Mouse (Mus musculus) small intestine, adult 2 months (tissue): Measurements from ENCODE around the gene Map2k3. TPM values are rescaled to one million over a fixed set of nuclear protein-coding genes. Genes with fewer than 3 reads are reported as not detected.

Experiments
- H3K27ac ChIP-seq: fragments of 200-500 bp; 2 replicates; pipeline ENCODE4 v1.5.1; 2012; ENCODE audit warnings: low read depth, low read length, control low read depth, inconsistent platforms; ENCODE audit not compliant: insufficient read depth
- H3K27me3 ChIP-seq: fragments of 200-500 bp; 2 replicates; pipeline ENCODE4 v1.6.1; 2012; ENCODE audit warnings: mild to moderate bottlenecking, moderate library complexity, low read length, inconsistent platforms; ENCODE audit not compliant: control insufficient read depth, insufficient read depth
- H3K36me3 ChIP-seq: fragments of 200-500 bp; 2 replicates; pipeline ENCODE4 v1.6.1; 2012; ENCODE audit warnings: mild to moderate bottlenecking, low read length, control low read depth, inconsistent platforms; ENCODE audit not compliant: control insufficient read depth, insufficient read depth
- H3K4me1 ChIP-seq: fragments of 200-500 bp; 2 replicates; pipeline ENCODE4 v1.6.1; 2012; ENCODE audit warnings: low read length, inconsistent platforms, mixed read lengths; ENCODE audit not compliant: control insufficient read depth, insufficient read depth, insufficient read length
- H3K4me3 ChIP-seq: fragments of 200-500 bp; 2 replicates; pipeline ENCODE4 v1.5.1; 2012; ENCODE audit warnings: low read depth, mild to moderate bottlenecking, control low read depth, inconsistent platforms, low read length, moderate library complexity
- CTCF ChIP-seq: fragments of 200-500 bp; IDR thresholded peaks from 2 replicates; pipeline ENCODE4 v1.5.1; 2012; ENCODE audit warnings: low read depth, mild to moderate bottlenecking, control low read depth, inconsistent platforms, low read length, moderate library complexity, mixed read lengths; ENCODE audit not compliant: insufficient replicate concordance, insufficient read length; ENCODE audit errors: extremely low read depth
- POLR2A ChIP-seq: fragments of 200-500 bp; IDR thresholded peaks from 2 replicates; pipeline ENCODE4 v1.6.1; 2012; ENCODE audit warnings: low read depth, mild to moderate bottlenecking, control low read depth, inconsistent platforms, low read length, moderate library complexity
- WGBS: fragments of 180-500 bp; shearing (Covaris S2); methylation state at CpG from one replicate; pipeline ENCODE4 v1.1.7; 2018; 5-methylcytosine and 5-hydroxymethylcytosine counted together
- polyA plus RNA-seq: library from polyadenylated mRNA; depleted of rRNA; stranded (reverse); fragments of >200 nt; gene quantifications from 2 replicates; pipeline ENCODE4 v1.2.3, GENCODE M21; 2012

The Map2k3 gene
- polyA plus RNA-seq, 1 experiment: 98.9 TPM

- 82% methylated on average over 4 of the region's 4 CpGs for WGBS
- Histone ChIP-seq H3K4me3 (no peak overlapping the region), H3K4me1 (no peaks in the 10 kb centered on the region), H3K27me3 (no peaks in the 10 kb centered on the region), H3K36me3 (peaks cover 73% of the 10 kb centered on the region), H3K27ac (no peak overlapping the region)
- TF ChIP-seq CTCF (no peak), POLR2A (no peak)
These were observed 13.2 kb downstream of the Map2k3 start for GRCm38 (mm10) chr11:60945003-60945402.

- Histone ChIP-seq H3K27me3 (no peaks in the 10 kb centered on the region), H3K4me3 (no peak overlapping the region), H3K36me3 (peaks cover 39% of the 10 kb centered on the region), H3K4me1 (no peaks in the 10 kb centered on the region), H3K27ac (no peak overlapping the region)
- WGBS: 91% methylated on average over 5 of the region's 5 CpGs
- TF ChIP-seq POLR2A (no peak), CTCF (no peak)
These were observed 20.1 kb downstream of the Map2k3 start for GRCm38 (mm10) chr11:60951896-60952295.

GRCm38 (mm10) chr11:60952362-60952761 is 20.5 kb downstream of the Map2k3 start:
- Histone ChIP-seq H3K27me3 (no peaks in the 10 kb centered on the region), H3K4me1 (no peaks in the 10 kb centered on the region), H3K4me3 (no peak overlapping the region), H3K27ac (no peak overlapping the region), H3K36me3 (peaks cover 36% of the 10 kb centered on the region)
- 70% methylated on average over 3 of the region's 3 CpGs for WGBS
- TF ChIP-seq CTCF (no peak), POLR2A (no peak)

- Histone ChIP-seq H3K27ac (no peak overlapping the region), H3K4me1 (no peaks in the 10 kb centered on the region), H3K4me3 (no peak overlapping the region), H3K36me3 (peaks cover 31% of the 10 kb centered on the region), H3K27me3 (no peaks in the 10 kb centered on the region)
- TF ChIP-seq POLR2A: no peak
- no peak for TF ChIP-seq CTCF
- 90% methylated on average over 6 of the region's 6 CpGs for WGBS
These were observed 21.2 kb downstream of the Map2k3 start for GRCm38 (mm10) chr11:60952986-60953385.

GRCm38 (mm10) chr11:60953803-60954202 is 22.0 kb downstream of the Map2k3 start:
- WGBS: 8% methylated on average over 15 of the region's 15 CpGs
- Histone ChIP-seq H3K4me1 (no peaks in the 10 kb centered on the region), H3K27me3 (no peaks in the 10 kb centered on the region), H3K27ac (no peak overlapping the region), H3K4me3 (no peak overlapping the region), H3K36me3 (peaks cover 24% of the 10 kb centered on the region)
- TF ChIP-seq POLR2A (no peak), CTCF (peak; percentile 83)

- Histone ChIP-seq H3K36me3 (peaks cover 22% of the 10 kb centered on the region), H3K4me1 (no peaks in the 10 kb centered on the region), H3K27ac (no peak overlapping the region), H3K27me3 (no peaks in the 10 kb centered on the region), H3K4me3 (no peak overlapping the region)
- no peak for TF ChIP-seq POLR2A
- TF ChIP-seq CTCF: no peak
- 79% methylated on average over 10 of the region's 10 CpGs for WGBS
These were observed 22.6 kb downstream of the Map2k3 start for GRCm38 (mm10) chr11:60954255-60955104.

GRCm38 (mm10) chr11:60955621-60956383 is 24.0 kb downstream of the Map2k3 start:
- Histone ChIP-seq H3K4me3 (no peak overlapping the region), H3K4me1 (no peaks in the 10 kb centered on the region), H3K27ac (no peak overlapping the region), H3K36me3 (peaks cover 15% of the 10 kb centered on the region), H3K27me3 (no peaks in the 10 kb centered on the region)
- TF ChIP-seq POLR2A (no peak), CTCF (no peak)
- WGBS: 85% methylated on average over 9 of the region's 9 CpGs
